ENCODE assay signal across 14 mouse cellular contexts in genomic region chr2:157756193-157756592, GRCm38 (mm10). TPM values are rescaled to one million over a fixed set of nuclear protein-coding genes. Genes with fewer than 3 reads are reported as not detected.
DNase-seq lines count a peak whose midpoint lies in the region; ATAC-seq and TF ChIP-seq lines count a peak whose summit lies in the region.
"Had no signal": no experiment of that assay in that cellular context is flagged by ENCODE, and none has a peak within 500 bp of the region (broad histone marks: within the 10 kb centered on the region; RNA-seq: fewer than 3 reads in every experiment).

No protein-coding gene starts in this region.

- H3K27ac ChIP-seq in hindbrain, embryonic 13.5 days, result peak overlapping the region; percentile 74
- H3K27ac ChIP-seq in hindbrain, embryonic 10.5 days, result no peak overlapping the region
- H3K27ac ChIP-seq: embryonic facial prominence, embryonic 10.5 days; forebrain, embryonic 10.5 days had no signal

- no peak overlapping the region for H3K9ac ChIP-seq in hindbrain, embryonic 13.5 days

- no peak for ATAC-seq in hindbrain, embryonic 13.5 days (ENCODE audit: low FRiP score)

- no peak for DNase-seq in hindbrain, embryonic 10.5 days (ENCODE audit: low spot score)
- no peak for DNase-seq in lung, adult 2 months
- DNase-seq in lung, postnatal 4 days, result no peak
- DNase-seq in induced T-regulatory cell, adult 2 months (ENCODE audit: low read depth), result peak; percentile 20
- no peak for DNase-seq in left cerebral cortex, adult 8-10 months (ENCODE audit: low spot score in 2 of 2)
- no peak for DNase-seq in adrenal gland, adult (ENCODE audit: inconsistent age in 2 of 2, low spot score in 1 of 2)
- DNase-seq: cerebellum, adult 11-12 months; kidney, postnatal 10 days; right cerebral cortex, postnatal 25 days had no signal

- TF ChIP-seq POLR2A in lung, adult 2 months (IDR thresholded peaks at IDR 0.05; ENCODE audit: borderline replicate concordance, extremely low read depth, low read depth, low read length), result no peak

- 0 out of 2 replicates have a peak, but pooled peaks have one; percentile 36 for TF ChIP-seq CTCF in lung, adult 2 months (IDR thresholded peaks at IDR 0.05; ENCODE audit: insufficient read depth, low read length)
- peak; percentile 75 for TF ChIP-seq CTCF in E14TG2a.4 (conservative IDR thresholded peaks at IDR 0.05; ENCODE audit: low read length)

- no peaks in the 10 kb centered on the region for H3K9me3 ChIP-seq in hindbrain, embryonic 13.5 days
- H3K9me3 ChIP-seq in hindbrain, embryonic 10.5 days, result no peaks in the 10 kb centered on the region
- H3K9me3 ChIP-seq in E14TG2a.4 (ENCODE audit: low read length), result no peaks in the 10 kb centered on the region
- H3K9me3 ChIP-seq: embryonic facial prominence, embryonic 10.5 days; forebrain, embryonic 10.5 days had no signal

- H3K4me3 ChIP-seq in hindbrain, embryonic 13.5 days, result no peak overlapping the region
- no peak overlapping the region for H3K4me3 ChIP-seq in hindbrain, embryonic 10.5 days
- H3K4me3 ChIP-seq in lung, adult 2 months (replicated peaks; ENCODE audit: extremely low read depth, low read depth, low read length), result no peak overlapping the region
- no peak overlapping the region for H3K4me3 ChIP-seq in E14TG2a.4 (replicated peaks; ENCODE audit: low read length)
- H3K4me3 ChIP-seq: embryonic facial prominence, embryonic 10.5 days; forebrain, embryonic 10.5 days had no signal

- no peaks in the 10 kb centered on the region for H3K36me3 ChIP-seq in hindbrain, embryonic 13.5 days
- H3K36me3 ChIP-seq in hindbrain, embryonic 10.5 days, result no peaks in the 10 kb centered on the region
- peaks cover 26% of the 10 kb centered on the region for H3K36me3 ChIP-seq in E14TG2a.4 (ENCODE audit: insufficient read depth, low read length)

- peaks cover 66% of the 10 kb centered on the region for H3K4me1 ChIP-seq in hindbrain, embryonic 13.5 days (replicated peaks)
- H3K4me1 ChIP-seq in hindbrain, embryonic 10.5 days (replicated peaks), result peaks cover 22% of the 10 kb centered on the region
- peaks cover 7% of the 10 kb centered on the region for H3K4me1 ChIP-seq in lung, adult 2 months (ENCODE audit: control insufficient read depth, insufficient read depth, low read length)
- peaks cover 43% of the 10 kb centered on the region for H3K4me1 ChIP-seq in E14TG2a.4 (replicated peaks; ENCODE audit: low read depth, low read length)

- H3K4me2 ChIP-seq in hindbrain, embryonic 13.5 days, result no peak overlapping the region
- H3K4me2 ChIP-seq: midbrain, embryonic 11.5 days had no signal

- WGBS in hindbrain, embryonic 13.5 days, result 79% methylated on average over 7 of the region's 7 CpGs
- WGBS in hindbrain, embryonic 10.5 days, result 85% methylated on average over 7 of the region's 7 CpGs
- WGBS in lung, adult 2 months, result 82% methylated on average over 7 of the region's 7 CpGs

- no peaks in the 10 kb centered on the region for H3K27me3 ChIP-seq in hindbrain, embryonic 13.5 days
- H3K27me3 ChIP-seq in hindbrain, embryonic 10.5 days (ENCODE audit: insufficient read depth, poor library complexity, severe bottlenecking), result no peaks in the 10 kb centered on the region
- H3K27me3 ChIP-seq in E14TG2a.4 (ENCODE audit: insufficient read depth, low read length), result no peaks in the 10 kb centered on the region

RNA-seq across cellular contexts. Expression of gene Ctnnbl1, which starts 19.0 kb away (rescaled TPM):
- polyA plus RNA-seq in hindbrain, embryonic 13.5 days (2015; fragmentation: Nextera tagmentation; extraction: Ambion mirVana), result 70.6 and 72.8 TPM in 2 replicates
- polyA plus RNA-seq in hindbrain, embryonic 10.5 days (2016; fragmentation: Nextera tagmentation; extraction: Ambion mirVana), result 93.4 and 95.9 TPM in 2 replicates
- 13.6 and 27.0 TPM in 2 replicates for polyA plus RNA-seq in lung, adult 2 months (2012; rRNA removed)
- total RNA-seq in left cerebral cortex, adult 8-10 months (2022), result 10 to 100 TPM; 24.6 to 28.4 (median 27.7) TPM
